Mouse (Mus musculus) lung, embryonic 15.5 days (tissue): ENCODE measurements around the gene Aven. TPM values are rescaled to one million over a fixed set of nuclear protein-coding genes. Genes with fewer than 3 reads are reported as not detected.

Experiments
- microRNA-seq: library from miRNA; unstranded; fragments of <30 nt; microRNA quantifications from one replicate; pipeline ENCODE4, GENCODE M21; 2016
- polyA plus RNA-seq: library from polyadenylated mRNA; unstranded; fragments of >200 nt; fragmentation: Nextera tagmentation; extraction: Ambion mirVana; gene quantifications from 2 replicates; pipeline ENCODE4 v1.2.1, GENCODE M21; 2015

The Aven gene
- polyA plus RNA-seq, 1 experiment from 2014 or later, result 6.4 TPM

Small RNA genes lying within 50 kb of the gene (microRNA-seq; reads per million reads assigned to microRNA genes)
- gene Gm44374, result not detected

Other genes starting within 250 kb of the Aven start
- gene Nutm1, start 233.7 kb upstream of the Aven start, polyA plus RNA-seq, result not detected in 2 replicates
- gene Nop10, start 231.0 kb upstream of the Aven start, polyA plus RNA-seq, result 182 and 204 TPM in 2 replicates
- 6.8 and 9.3 TPM in 2 replicates for gene Slc12a6, start 227.1 kb upstream of the Aven start, polyA plus RNA-seq
- not detected in 2 replicates for gene Gm21985, start 226.7 kb upstream of the Aven start, polyA plus RNA-seq
- 107 and 113 TPM in 2 replicates for gene Emc4, start 124.9 kb upstream of the Aven start, polyA plus RNA-seq
- 39.4 and 40.2 TPM in 2 replicates for gene Katnbl1, start 113.8 kb upstream of the Aven start, polyA plus RNA-seq
- 19.3 and 19.6 TPM in 2 replicates for gene Emc7, start 38.0 kb upstream of the Aven start, polyA plus RNA-seq
- gene Chrm5, start 12.2 kb upstream of the Aven start, polyA plus RNA-seq, result 0.10 TPM in 1 of 2 replicates, not detected in the other